Mouse (Mus musculus): ENCODE measurements at regions not wholly inside any gene's neighbourhood (a gene's known extent, or its start where the extent isn't known, plus 50 kb on each side); places are given as distances from the start of the nearest gene placed in this dataset.

- Histone ChIP-seq H3K4me2 (ENCODE audit: low read depth, low read length) (no peak overlapping the region), H3K27ac (ENCODE audit: low read length) (no peak overlapping the region), H3K36me3 (ENCODE audit: control insufficient read depth, insufficient read depth, low read length) (no peaks in the 10 kb centered on the region), H3K4me3 (replicated peaks; ENCODE audit: low read length) (no peak overlapping the region), H3K9me3 (replicated peaks; ENCODE audit: control insufficient read depth, low read length) (no peaks in the 10 kb centered on the region), H3K4me1 (ENCODE audit: control insufficient read depth, insufficient read depth, low read length) (no peaks in the 10 kb centered on the region), H3K27me3 (ENCODE audit: control insufficient read depth, insufficient read depth, low read length) (no peaks in the 10 kb centered on the region), H3K9ac (ENCODE audit: low read length) (0 out of 2 replicates have a peak overlapping the region, but pooled peaks have one; percentile 18)
- WGBS: 42% methylated on average over 13 of the region's 13 CpGs
- no peak for ATAC-seq (ENCODE audit: insufficient read depth, low FRiP score)
Observed at GRCm38 (mm10) chr1:51617502-51618251, 139.5 kb upstream of the Nabp1 start.

- no peak for ATAC-seq (ENCODE audit: insufficient read depth, low FRiP score)
- no peak overlapping the region for H3K4me3 ChIP-seq (replicated peaks; ENCODE audit: low read length)
- H3K9me3 ChIP-seq (replicated peaks; ENCODE audit: control insufficient read depth, low read length): no peaks in the 10 kb centered on the region
- 98% methylated on average over 1 of the region's 1 CpGs for WGBS
- no peak overlapping the region for H3K27ac ChIP-seq (ENCODE audit: low read length)
- no peaks in the 10 kb centered on the region for H3K27me3 ChIP-seq (ENCODE audit: control insufficient read depth, insufficient read depth, low read length)
- no peak overlapping the region for H3K4me2 ChIP-seq (ENCODE audit: low read depth, low read length)
- no peaks in the 10 kb centered on the region for H3K36me3 ChIP-seq (ENCODE audit: control insufficient read depth, insufficient read depth, low read length)
- H3K9ac ChIP-seq (ENCODE audit: low read length): no peak overlapping the region
- no peaks in the 10 kb centered on the region for H3K4me1 ChIP-seq (ENCODE audit: control insufficient read depth, insufficient read depth, low read length)
Observed at GRCm38 (mm10) chr1:51616091-51616490, 137.9 kb upstream of the Nabp1 start.

GRCm38 (mm10) chr1:51615523-51615922, 137.3 kb upstream of the Nabp1 start:
- no peak for ATAC-seq (ENCODE audit: insufficient read depth, low FRiP score)

GRCm38 (mm10) chr1:51614700-51615099, 136.5 kb upstream of the Nabp1 start:
- H3K36me3 ChIP-seq (ENCODE audit: control insufficient read depth, insufficient read depth, low read length): no peaks in the 10 kb centered on the region
- no peaks in the 10 kb centered on the region for H3K9me3 ChIP-seq (replicated peaks; ENCODE audit: control insufficient read depth, low read length)
- no peak overlapping the region for H3K9ac ChIP-seq (ENCODE audit: low read length)
- no peak for ATAC-seq (ENCODE audit: insufficient read depth, low FRiP score)
- H3K27ac ChIP-seq (ENCODE audit: low read length): no peak overlapping the region
- H3K4me2 ChIP-seq (ENCODE audit: low read depth, low read length): no peak overlapping the region
- no peaks in the 10 kb centered on the region for H3K4me1 ChIP-seq (ENCODE audit: control insufficient read depth, insufficient read depth, low read length)
- no peaks in the 10 kb centered on the region for H3K27me3 ChIP-seq (ENCODE audit: control insufficient read depth, insufficient read depth, low read length)
- no peak overlapping the region for H3K4me3 ChIP-seq (replicated peaks; ENCODE audit: low read length)

More at GRCm38 (mm10) chr1:51615523-51615922, 137.3 kb upstream of the Nabp1 start:
- Histone ChIP-seq H3K9me3 (replicated peaks; ENCODE audit: control insufficient read depth, low read length) (no peaks in the 10 kb centered on the region), H3K4me2 (ENCODE audit: low read depth, low read length) (no peak overlapping the region), H3K9ac (ENCODE audit: low read length) (no peak overlapping the region), H3K27me3 (ENCODE audit: control insufficient read depth, insufficient read depth, low read length) (no peaks in the 10 kb centered on the region), H3K4me1 (ENCODE audit: control insufficient read depth, insufficient read depth, low read length) (no peaks in the 10 kb centered on the region), H3K36me3 (ENCODE audit: control insufficient read depth, insufficient read depth, low read length) (no peaks in the 10 kb centered on the region), H3K27ac (ENCODE audit: low read length) (no peak overlapping the region), H3K4me3 (replicated peaks; ENCODE audit: low read length) (no peak overlapping the region)
- WGBS: 26% methylated on average over 6 of the region's 6 CpGs

- Histone ChIP-seq H3K36me3 (ENCODE audit: control insufficient read depth, insufficient read depth, low read length) (no peaks in the 10 kb centered on the region), H3K9me3 (replicated peaks; ENCODE audit: control insufficient read depth, low read length) (no peaks in the 10 kb centered on the region), H3K9ac (ENCODE audit: low read length) (no peak overlapping the region), H3K4me1 (ENCODE audit: control insufficient read depth, insufficient read depth, low read length) (peaks cover 4% of the 10 kb centered on the region; the same call in 1 of the 2 replicates), H3K4me2 (ENCODE audit: low read depth, low read length) (no peak overlapping the region), H3K27me3 (ENCODE audit: control insufficient read depth, insufficient read depth, low read length) (no peaks in the 10 kb centered on the region), H3K27ac (ENCODE audit: low read length) (no peak overlapping the region), H3K4me3 (replicated peaks; ENCODE audit: low read length) (no peak overlapping the region)
- WGBS: 81% methylated on average over 5 of the region's 5 CpGs
- no peak for ATAC-seq (ENCODE audit: insufficient read depth, low FRiP score)
Observed at GRCm38 (mm10) chr1:51609295-51609694, 131.1 kb upstream of the Nabp1 start.

- no peaks in the 10 kb centered on the region for H3K27me3 ChIP-seq (ENCODE audit: control insufficient read depth, insufficient read depth, low read length)
- peaks cover 4% of the 10 kb centered on the region; the same call in 1 of the 2 replicates for H3K4me1 ChIP-seq (ENCODE audit: control insufficient read depth, insufficient read depth, low read length)
- H3K4me3 ChIP-seq (replicated peaks; ENCODE audit: low read length): no peak overlapping the region
- 41% methylated on average over 8 of the region's 8 CpGs for WGBS
- no peak overlapping the region for H3K27ac ChIP-seq (ENCODE audit: low read length)
- no peaks in the 10 kb centered on the region for H3K36me3 ChIP-seq (ENCODE audit: control insufficient read depth, insufficient read depth, low read length)
- no peak overlapping the region for H3K4me2 ChIP-seq (ENCODE audit: low read depth, low read length)
- H3K9me3 ChIP-seq (replicated peaks; ENCODE audit: control insufficient read depth, low read length): no peaks in the 10 kb centered on the region
- ATAC-seq (ENCODE audit: insufficient read depth, low FRiP score): no peak
- H3K9ac ChIP-seq (ENCODE audit: low read length): no peak overlapping the region
Observed at GRCm38 (mm10) chr1:51607437-51607855, 129.2 kb upstream of the Nabp1 start.

GRCm38 (mm10) chr1:51602071-51602470, 123.8 kb upstream of the Nabp1 start:
- Histone ChIP-seq H3K9me3 (replicated peaks; ENCODE audit: control insufficient read depth, low read length) (no peaks in the 10 kb centered on the region), H3K9ac (ENCODE audit: low read length) (no peak overlapping the region), H3K36me3 (ENCODE audit: control insufficient read depth, insufficient read depth, low read length) (no peaks in the 10 kb centered on the region), H3K4me1 (ENCODE audit: control insufficient read depth, insufficient read depth, low read length) (no peaks in the 10 kb centered on the region), H3K27ac (ENCODE audit: low read length) (no peak overlapping the region), H3K4me2 (ENCODE audit: low read depth, low read length) (no peak overlapping the region), H3K4me3 (replicated peaks; ENCODE audit: low read length) (no peak overlapping the region), H3K27me3 (ENCODE audit: control insufficient read depth, insufficient read depth, low read length) (no peaks in the 10 kb centered on the region)
- ATAC-seq (ENCODE audit: insufficient read depth, low FRiP score): no peak
- WGBS: 90% methylated on average over 6 of the region's 6 CpGs

- ATAC-seq (ENCODE audit: insufficient read depth, low FRiP score): no peak
- 30% methylated on average over 7 of the region's 7 CpGs for WGBS
- Histone ChIP-seq H3K9ac (ENCODE audit: low read length) (no peak overlapping the region), H3K4me1 (ENCODE audit: control insufficient read depth, insufficient read depth, low read length) (no peaks in the 10 kb centered on the region), H3K4me3 (replicated peaks; ENCODE audit: low read length) (no peak overlapping the region), H3K27ac (ENCODE audit: low read length) (no peak overlapping the region), H3K36me3 (ENCODE audit: control insufficient read depth, insufficient read depth, low read length) (no peaks in the 10 kb centered on the region), H3K27me3 (ENCODE audit: control insufficient read depth, insufficient read depth, low read length) (no peaks in the 10 kb centered on the region), H3K4me2 (ENCODE audit: low read depth, low read length) (no peak overlapping the region), H3K9me3 (replicated peaks; ENCODE audit: control insufficient read depth, low read length) (no peaks in the 10 kb centered on the region)
Observed at GRCm38 (mm10) chr1:51600425-51600824, 122.2 kb upstream of the Nabp1 start.

GRCm38 (mm10) chr1:51596935-51597820, 119.0 kb upstream of the Nabp1 start:
- peak overlapping the region; percentile 32 for H3K9ac ChIP-seq (ENCODE audit: low read length)
- H3K27ac ChIP-seq (ENCODE audit: low read length): no peak overlapping the region
- no peaks in the 10 kb centered on the region for H3K36me3 ChIP-seq (ENCODE audit: control insufficient read depth, insufficient read depth, low read length)
- peak overlapping the region; percentile 41 for H3K4me2 ChIP-seq (ENCODE audit: low read depth, low read length)
- WGBS: 22% methylated on average over 18 of the region's 18 CpGs
- peak overlapping the region; percentile 0; the same call in 1 of the 2 replicates for H3K4me3 ChIP-seq (replicated peaks; ENCODE audit: low read length)
- no peaks in the 10 kb centered on the region for H3K9me3 ChIP-seq (replicated peaks; ENCODE audit: control insufficient read depth, low read length)
- H3K27me3 ChIP-seq (ENCODE audit: control insufficient read depth, insufficient read depth, low read length): no peaks in the 10 kb centered on the region
- H3K4me1 ChIP-seq (ENCODE audit: control insufficient read depth, insufficient read depth, low read length): peaks cover 4% of the 10 kb centered on the region; the same call in 1 of the 2 replicates
- ATAC-seq (ENCODE audit: insufficient read depth, low FRiP score): peak; percentile 85
